Mouse (Mus musculus) MEL (cell line): Measurements from ENCODE around the gene Dgke. TPM values are rescaled to one million over a fixed set of nuclear protein-coding genes. Genes with fewer than 3 reads are reported as not detected.
A peak's percentile ranks its signal among the peaks of the same experiment; 100 is the strongest.

Experiments used
- DNase-seq: peaks from one replicate; pipeline ENCODE4 v3.0.0; 2011; ENCODE audit warnings: low read depth, low spot score
- H3K27ac ChIP-seq: 2 replicates; pipeline ENCODE4 v1.5.1; 2012; ENCODE audit warnings: low read depth, mild to moderate bottlenecking, control low read depth, low read length, moderate library complexity; ENCODE audit not compliant: control insufficient read depth
- H3K27me3 ChIP-seq, 2 experiments: fragments of 150-350 bp in 1 of 2; sonication (generic) in 1 of 2; 2 replicates each; pipeline ENCODE4 v1.6.1; 2012; ENCODE audit warnings: low read length in 2 of 2, mild to moderate bottlenecking in 2 of 2, improper control_type of control experiment in 1 of 2, moderate library complexity in 1 of 2; ENCODE audit not compliant: insufficient read depth in 2 of 2, control insufficient read depth in 1 of 2
- H3K36me3 ChIP-seq, 2 experiments: 2 replicates each; pipeline ENCODE4 v1.6.1; 2012 to 2014; ENCODE audit warnings: low read length in 2 of 2, improper control_type of control experiment in 1 of 2, inconsistent platforms in 1 of 2, mild to moderate bottlenecking in 1 of 2; ENCODE audit not compliant: insufficient read depth in 2 of 2, control insufficient read depth in 1 of 2
- H3K4me1 ChIP-seq, 2 experiments: fragments of 150-350 bp in 1 of 2; sonication (generic) in 1 of 2; 2 replicates each; pipeline ENCODE4 v1.6.1; 2012; ENCODE audit warnings: low read length in 2 of 2, improper control_type of control experiment in 1 of 2, mild to moderate bottlenecking in 1 of 2; ENCODE audit not compliant: insufficient read depth in 2 of 2, control insufficient read depth in 1 of 2
- H3K4me3 ChIP-seq, 2 experiments: fragments of 150-350 bp in 1 of 2; sonication (generic) in 1 of 2; 2 replicates each; pipeline ENCODE4 v1.5.1; 2012; ENCODE audit warnings: low read depth in 2 of 2, low read length in 2 of 2, mild to moderate bottlenecking in 2 of 2, moderate library complexity in 2 of 2, control low read depth in 1 of 2, improper control_type of control experiment in 1 of 2; ENCODE audit not compliant: control insufficient read depth in 1 of 2, insufficient read depth in 1 of 2
- H3K79me2 ChIP-seq: 2 replicates; pipeline ENCODE4 v1.6.1; 2012; ENCODE audit warnings: mild to moderate bottlenecking, low read length, moderate library complexity; ENCODE audit not compliant: control insufficient read depth, poor library complexity, insufficient read depth
- H3K9ac ChIP-seq: 2 replicates; pipeline ENCODE4 v1.6.1; 2012; ENCODE audit warnings: low read depth, mild to moderate bottlenecking, control low read depth, low read length, moderate library complexity; ENCODE audit not compliant: control insufficient read depth, poor library complexity, severe bottlenecking
- H3K9me3 ChIP-seq: fragments of 150-350 bp; sonication (generic); replicated peaks from 2 replicates; pipeline ENCODE4 v1.6.1; 2012; ENCODE audit warnings: mild to moderate bottlenecking, low read length, improper control_type of control experiment, moderate library complexity; ENCODE audit not compliant: insufficient read depth
- CTCF ChIP-seq, 3 experiments: IDR thresholded peaks in 2 of 3; conservative IDR thresholded peaks in 1 of 3; 2 replicates each; pipeline ENCODE4 v1.5.1; 2011 to 2012; ENCODE audit warnings: low read length in 3 of 3, low read depth in 2 of 3, mild to moderate bottlenecking in 2 of 3, improper control_type of control experiment in 1 of 3, inconsistent platforms in 1 of 3, mixed read lengths in 1 of 3, moderate library complexity in 1 of 3; ENCODE audit not compliant: control insufficient read depth in 1 of 3, insufficient read depth in 1 of 3, poor library complexity in 1 of 3, severe bottlenecking in 1 of 3
- EP300 ChIP-seq, 2 experiments: IDR thresholded peaks; 2 replicates each; pipeline ENCODE4 v1.6.1; 2011; ENCODE audit warnings: improper control_type of control experiment in 2 of 2, low read length in 2 of 2, low read depth in 1 of 2, mild to moderate bottlenecking in 1 of 2
- HCFC1 ChIP-seq: IDR thresholded peaks from 2 replicates; pipeline ENCODE4 v1.6.1; 2012; ENCODE audit warnings: low read depth, mild to moderate bottlenecking, inconsistent platforms, low read length, improper control_type of control experiment, moderate library complexity
- MYB ChIP-seq: IDR thresholded peaks from 2 replicates; pipeline ENCODE4 v1.6.1; 2011; ENCODE audit warnings: mild to moderate bottlenecking, low read depth, low read length, improper control_type of control experiment
- SMC3 ChIP-seq: IDR thresholded peaks from 2 replicates; pipeline ENCODE4 v1.6.1; 2011; ENCODE audit warnings: low read depth, low read length, improper control_type of control experiment
- UBTF ChIP-seq: IDR thresholded peaks from 2 replicates; pipeline ENCODE4 v1.6.1; 2012; ENCODE audit warnings: low read depth, mild to moderate bottlenecking, inconsistent platforms, low read length, improper control_type of control experiment, moderate library complexity, borderline replicate concordance; ENCODE audit not compliant: insufficient read depth
- USF1 ChIP-seq: IDR thresholded peaks from 2 replicates; pipeline ENCODE4 v1.6.1; 2014; ENCODE audit warnings: low read depth, mild to moderate bottlenecking, inconsistent platforms, low read length, improper control_type of control experiment, moderate library complexity
- polyA plus RNA-seq, 2 experiments: library from polyadenylated mRNA; stranded (reverse) in 1 of 2; unstranded in 1 of 2; fragments of >175 nt in 1 of 2; fragments of >200 nt in 1 of 2; gene quantifications; 2 replicates each; pipeline versions ENCODE4 v1.2.1 to v1.2.4; 2012; ENCODE audit warnings: low replicate concordance in 2 of 2, low read depth in 1 of 2; ENCODE audit not compliant: insufficient read length in 2 of 2, insufficient read depth in 1 of 2, missing spikeins in 1 of 2
- total RNA-seq: library from RNA; depleted of rRNA; stranded (reverse); fragments of 300-350 nt; gene quantifications from 2 replicates; pipeline ENCODE4 v1.2.3, GENCODE M21; 2012; rRNA removed

Gene Dgke
- total and polyA plus RNA-seq, 3 experiments: 5.2 to 6.4 TPM; not detected in 1

- Histone ChIP-seq H3K79me2 (no peaks in the 10 kb centered on the region), H3K9ac (no peak overlapping the region), H3K4me1 (no peaks in the 10 kb centered on the region), H3K9me3 (no peaks in the 10 kb centered on the region), H3K4me3 (no peak overlapping the region), H3K36me3 (peaks cover 0 to 5% of the 10 kb centered on the region in 2 experiments; a peak in 2 of 4 replicates), H3K27ac (no peak overlapping the region), H3K27me3 (no peaks in the 10 kb centered on the region)
- DNase-seq: peak; percentile 40
- TF ChIP-seq EP300 (IDR thresholded peaks at IDR 0.05; ENCODE audit: low read depth in 1 of 2, low read length in 2 of 2) (no peak), SMC3 (no peak), UBTF (no peak), USF1 (no peak), MYB (no peak), HCFC1 (no peak), CTCF (IDR thresholded peaks at IDR 0.05 in 2 of 3, conservative IDR thresholded peaks at IDR 0.05 in 1 of 3; ENCODE audit: control insufficient read depth in 1 of 3, insufficient read depth in 1 of 3, low read depth in 2 of 3, low read length in 3 of 3, poor library complexity in 1 of 3, severe bottlenecking in 1 of 3) (peak; percentile 53 to 59 (median 57))
Observed at GRCm38 (mm10) chr11:88986616-88987015, 80.0 kb downstream of the Dgke start.

Other genes starting within 250 kb of the Dgke start
- 63.0 and 70.5 TPM in 2 replicates for gene Akap1, start 202.3 kb downstream of the Dgke start, total RNA-seq
- 10 to 100 TPM; 39.0 to 59.6 TPM for gene Akap1, start 202.3 kb downstream of the Dgke start, polyA plus RNA-seq
- 7.9 and 8.9 TPM in 2 replicates for gene Scpep1, start 111.4 kb downstream of the Dgke start, total RNA-seq
- 10 to 100 TPM in 1 of 2 experiments, not detected in 1; 15.6 TPM for gene Scpep1, start 111.4 kb downstream of the Dgke start, polyA plus RNA-seq
- 0.58 and 0.92 TPM in 2 replicates for gene Elobl, start 99.9 kb downstream of the Dgke start, total RNA-seq
- gene Elobl, start 99.9 kb downstream of the Dgke start, polyA plus RNA-seq: under 1 TPM in 1 of 2 experiments, not detected in 1; 0.72 TPM
- 32.6 and 32.9 TPM in 2 replicates for gene Coil, start 96.6 kb downstream of the Dgke start, total RNA-seq
- gene Coil, start 96.6 kb downstream of the Dgke start, polyA plus RNA-seq: 10 to 100 TPM in 1 of 2 experiments, not detected in 1; 24.4 TPM
- gene Trim25, start 67.5 kb downstream of the Dgke start, total RNA-seq: 21.5 and 22.2 TPM in 2 replicates
- gene Trim25, start 67.5 kb downstream of the Dgke start, polyA plus RNA-seq: 10 to 100 TPM in 1 of 2 experiments, not detected in 1; 43.0 TPM
- gene Gm525, start 7.0 kb upstream of the Dgke start, total RNA-seq: not detected in 2 replicates
- gene Gm525, start 7.0 kb upstream of the Dgke start, polyA plus RNA-seq: not detected
- not detected in 2 replicates for gene Nog, start 235.5 kb upstream of the Dgke start, total RNA-seq
- not detected for gene Nog, start 235.5 kb upstream of the Dgke start, polyA plus RNA-seq